Mouse (Mus musculus) stomach, postnatal 0 days (tissue): ENCODE data around the gene Thsd7b. TPM values are rescaled to one million over a fixed set of nuclear protein-coding genes. Genes with fewer than 3 reads are reported as not detected.

Experiments used
- ATAC-seq: fragments of 200-750 bp; cut with Nextera tagmentation; 2 replicates; pipeline ENCODE4 v1.8.0; 2017; ENCODE audit not compliant: low FRiP score, low TSS enrichment
- DNase-seq: peaks from one replicate; pipeline ENCODE4 v3.0.0-alpha.2; 2016; ENCODE audit warnings: low spot score
- H3K27ac ChIP-seq: fragments of 300-500 bp; sonication (generic); replicated peaks from 2 replicates; pipeline ENCODE4 v1.5.1; 2014; ENCODE audit warnings: mild to moderate bottlenecking, control low read depth
- H3K27me3 ChIP-seq: fragments of 300-500 bp; sonication (generic); 2 replicates; pipeline ENCODE4 v1.6.1; 2014; ENCODE audit warnings: low read length; ENCODE audit not compliant: control insufficient read depth, insufficient read depth
- H3K36me3 ChIP-seq: fragments of 300-500 bp; sonication (generic); 2 replicates; pipeline ENCODE4 v1.6.1; 2014; ENCODE audit warnings: low read length, mixed read lengths; ENCODE audit not compliant: control insufficient read depth, insufficient read depth
- H3K4me1 ChIP-seq: fragments of 300-500 bp; sonication (generic); replicated peaks from 2 replicates; pipeline ENCODE4 v1.6.1; 2014; ENCODE audit warnings: antibody characterized with exemption; ENCODE audit not compliant: control insufficient read depth, insufficient read depth
- H3K4me2 ChIP-seq: fragments of 300-500 bp; sonication (generic); replicated peaks from 2 replicates; pipeline ENCODE4 v1.6.1; 2014; ENCODE audit warnings: low read depth, mild to moderate bottlenecking, control low read depth, moderate library complexity
- H3K4me3 ChIP-seq: fragments of 300-500 bp; sonication (generic); 2 replicates; pipeline ENCODE4 v1.5.1; 2014; ENCODE audit warnings: low read depth, low read length, control low read depth
- H3K9ac ChIP-seq: fragments of 300-500 bp; sonication (generic); 2 replicates; pipeline ENCODE4 v1.6.1; 2014; ENCODE audit warnings: mild to moderate bottlenecking, low read length, control low read depth, mixed read lengths
- H3K9me3 ChIP-seq: fragments of 300-500 bp; sonication (generic); 2 replicates; pipeline ENCODE4 v1.6.1; 2016; ENCODE audit warnings: low read length; ENCODE audit not compliant: control insufficient read depth
- CTCF ChIP-seq: IDR thresholded peaks from 2 replicates; pipeline ENCODE4 v1.5.1; 2016; ENCODE audit warnings: antibody characterized with exemption, low read depth, mild to moderate bottlenecking, moderate library complexity
- EP300 ChIP-seq: optimal IDR thresholded peaks from 2 replicates; pipeline ENCODE3; 2016; ENCODE audit warnings: antibody characterized with exemption
- WGBS: fragments of 180-500 bp; shearing (Covaris S2); extraction: QIAGEN DNeasy Blood & Tissue Kit; methylation state at CpG from one replicate; pipeline ENCODE4 v1.1.7; 2014; 5-methylcytosine and 5-hydroxymethylcytosine counted together
- polyA plus RNA-seq: library from polyadenylated mRNA; unstranded; fragments of >200 nt; fragmentation: Nextera tagmentation; extraction: Ambion mirVana; gene quantifications from 2 replicates; pipeline ENCODE4 v1.2.1, GENCODE M21; 2015

Gene Thsd7b
- polyA plus RNA-seq, 1 experiment from 2014 or later: 0.53 TPM

DNA sequence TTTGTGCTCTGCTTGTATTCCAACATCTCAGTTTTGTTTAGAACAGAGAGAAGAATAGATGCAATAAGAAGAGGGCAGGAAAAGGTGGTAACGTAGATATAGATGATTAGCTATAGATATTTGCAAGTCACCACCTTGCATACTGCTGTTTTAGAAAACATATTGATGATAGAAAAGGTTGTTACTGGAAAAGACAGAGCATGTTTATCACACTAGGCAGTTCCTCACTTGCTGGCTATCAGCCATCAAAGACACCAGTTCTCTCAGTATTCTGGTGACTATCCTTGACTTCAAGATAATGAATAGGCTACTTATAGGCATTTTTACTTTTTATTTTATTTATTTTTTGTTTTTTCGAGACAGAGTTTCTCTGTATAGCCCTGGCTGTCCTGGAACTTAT lies 717.7 kb downstream of the Thsd7b start:
- no peaks in the 10 kb centered on the region for H3K36me3 ChIP-seq
- no peak overlapping the region for H3K9ac ChIP-seq
- no peak for TF ChIP-seq EP300
- TF ChIP-seq CTCF: no peak
- H3K4me1 ChIP-seq: no peaks in the 10 kb centered on the region
- ATAC-seq: no peak
- H3K27me3 ChIP-seq: no peaks in the 10 kb centered on the region
- no peak overlapping the region for H3K27ac ChIP-seq
- 62% methylated on average over 2 of the region's 2 CpGs for WGBS
- H3K9me3 ChIP-seq: no peaks in the 10 kb centered on the region
- DNase-seq: no peak
- no peak overlapping the region for H3K4me2 ChIP-seq
- no peak overlapping the region for H3K4me3 ChIP-seq

DNA sequence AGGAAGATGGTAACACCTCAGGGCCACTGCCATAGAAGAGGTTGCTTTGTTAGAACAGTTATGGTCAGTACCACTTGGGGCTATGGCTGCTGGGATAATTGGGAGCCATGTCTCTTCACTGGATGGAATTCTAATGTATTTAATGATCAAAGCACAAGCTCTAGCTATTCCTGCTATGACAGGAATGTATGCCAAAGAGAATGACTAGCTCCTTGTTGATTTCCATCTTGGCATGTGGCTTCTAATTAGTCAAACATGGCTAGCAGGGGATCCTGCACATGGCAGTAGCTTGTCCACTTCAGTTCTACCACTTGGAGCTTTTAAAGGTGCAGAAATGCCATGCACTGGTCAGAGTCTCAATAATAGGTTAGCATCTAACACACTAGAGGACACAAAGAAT lies 781.9 kb downstream of the Thsd7b start:
- DNase-seq (no peak), ATAC-seq (no peak)
- no peaks in the 10 kb centered on the region for H3K4me1 ChIP-seq
- H3K4me2 ChIP-seq: no peak overlapping the region
- H3K9me3 ChIP-seq: no peaks in the 10 kb centered on the region
- no peak overlapping the region for H3K9ac ChIP-seq
- H3K27ac ChIP-seq: no peak overlapping the region
- TF ChIP-seq CTCF (no peak), EP300 (no peak)
- H3K27me3 ChIP-seq: no peaks in the 10 kb centered on the region
- H3K36me3 ChIP-seq: no peaks in the 10 kb centered on the region
- no peak overlapping the region for H3K4me3 ChIP-seq

DNA sequence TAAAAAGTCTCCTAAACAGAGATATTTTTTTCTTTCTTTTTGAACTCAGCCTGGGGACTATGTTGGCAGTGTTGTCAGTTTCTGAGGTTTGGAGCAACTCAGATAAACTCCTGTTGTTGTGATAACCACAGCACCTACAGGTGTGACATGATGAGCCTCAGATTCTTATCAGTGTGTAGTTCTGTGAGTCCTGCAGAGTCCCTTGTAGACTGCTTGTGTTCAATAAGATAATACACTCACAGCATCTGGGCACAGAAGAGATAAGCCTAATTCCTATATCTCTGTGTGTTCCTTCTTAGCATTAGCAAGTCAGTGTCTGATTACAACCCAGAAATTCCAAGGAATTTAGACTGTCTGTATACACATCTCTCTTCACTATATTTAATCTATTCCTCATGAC lies 789.0 kb downstream of the Thsd7b start:
- TF ChIP-seq CTCF (no peak), EP300 (no peak)
- DNase-seq: no peak
- Histone ChIP-seq H3K36me3 (no peaks in the 10 kb centered on the region), H3K27ac (no peak overlapping the region), H3K4me3 (no peak overlapping the region), H3K27me3 (no peaks in the 10 kb centered on the region), H3K9ac (no peak overlapping the region), H3K9me3 (no peaks in the 10 kb centered on the region), H3K4me1 (no peaks in the 10 kb centered on the region), H3K4me2 (no peak overlapping the region)
- ATAC-seq: no peak

DNA sequence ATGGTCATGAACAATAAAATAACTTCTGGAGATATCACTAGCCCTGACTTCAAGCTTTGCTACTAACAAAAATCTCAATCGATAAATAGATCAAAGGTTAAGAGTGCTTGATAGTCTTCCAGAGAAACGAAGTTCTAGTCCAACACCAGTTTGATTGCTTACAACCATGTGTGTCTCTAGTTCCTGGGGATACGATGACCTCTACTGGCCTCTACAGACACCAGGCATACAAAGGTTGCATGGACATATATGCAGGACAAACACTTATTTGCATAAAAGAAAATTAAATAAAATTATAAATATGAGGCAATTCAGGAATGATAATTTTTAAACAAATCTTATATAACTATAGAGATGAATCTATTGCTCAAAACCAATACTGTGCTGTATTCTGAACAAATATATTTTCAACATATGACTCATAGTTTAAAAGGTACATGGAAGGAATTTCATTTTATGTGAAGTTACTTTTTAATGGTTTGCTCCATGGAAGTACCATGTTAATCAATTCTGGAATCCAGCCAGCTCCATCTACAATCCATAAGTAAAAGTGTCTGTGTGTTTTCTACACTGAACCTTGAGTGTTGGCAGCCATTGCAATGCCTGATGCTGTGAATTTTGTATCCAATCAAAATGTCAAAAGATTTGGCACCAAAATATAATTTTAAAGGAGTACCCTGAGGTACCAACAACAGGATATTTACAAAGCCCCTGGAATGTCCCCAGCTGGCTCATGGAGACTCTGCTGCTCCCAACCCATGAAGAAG lies 793.3 kb downstream of the Thsd7b start:
- H3K4me3 ChIP-seq: no peak overlapping the region
- DNase-seq (no peak), ATAC-seq (no peak)
- H3K9ac ChIP-seq: no peak overlapping the region
- no peak overlapping the region for H3K27ac ChIP-seq
- no peaks in the 10 kb centered on the region for H3K9me3 ChIP-seq
- no peaks in the 10 kb centered on the region for H3K36me3 ChIP-seq
- no peaks in the 10 kb centered on the region for H3K27me3 ChIP-seq
- 71% methylated on average over 3 of the region's 3 CpGs for WGBS
- TF ChIP-seq EP300 (no peak), CTCF (0 out of 2 replicates have a peak, but pooled peaks have one; percentile 10)
- no peaks in the 10 kb centered on the region for H3K4me1 ChIP-seq
- H3K4me2 ChIP-seq: no peak overlapping the region

DNA sequence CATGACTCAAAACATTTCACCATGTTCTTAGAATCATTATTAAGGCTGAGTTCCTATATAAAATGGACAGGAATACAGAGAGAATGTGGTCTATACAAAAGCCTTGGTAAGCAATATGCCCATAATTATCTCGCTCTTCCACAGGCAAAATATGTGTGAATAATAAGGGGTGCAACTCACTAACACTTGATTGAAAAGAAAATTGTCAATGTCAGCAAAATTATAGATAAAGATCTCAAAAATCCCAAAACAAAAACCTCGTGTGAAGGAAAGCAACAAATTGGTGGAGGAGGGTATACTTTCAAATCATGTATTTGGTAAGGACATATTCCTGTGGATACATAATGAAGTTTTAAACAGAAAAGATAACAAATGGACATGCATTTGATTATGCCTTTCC lies 810.7 kb downstream of the Thsd7b start:
- DNase-seq: no peak
- H3K36me3 ChIP-seq: no peaks in the 10 kb centered on the region
- H3K9ac ChIP-seq: no peak overlapping the region
- no peaks in the 10 kb centered on the region for H3K27me3 ChIP-seq
- TF ChIP-seq EP300: no peak
- no peak for TF ChIP-seq CTCF
- no peak overlapping the region for H3K4me2 ChIP-seq
- H3K4me3 ChIP-seq: no peak overlapping the region
- no peaks in the 10 kb centered on the region for H3K4me1 ChIP-seq
- WGBS: 72% methylated on average over 2 of the region's 2 CpGs
- H3K9me3 ChIP-seq: no peaks in the 10 kb centered on the region
- no peak overlapping the region for H3K27ac ChIP-seq
- ATAC-seq: no peak

DNA sequence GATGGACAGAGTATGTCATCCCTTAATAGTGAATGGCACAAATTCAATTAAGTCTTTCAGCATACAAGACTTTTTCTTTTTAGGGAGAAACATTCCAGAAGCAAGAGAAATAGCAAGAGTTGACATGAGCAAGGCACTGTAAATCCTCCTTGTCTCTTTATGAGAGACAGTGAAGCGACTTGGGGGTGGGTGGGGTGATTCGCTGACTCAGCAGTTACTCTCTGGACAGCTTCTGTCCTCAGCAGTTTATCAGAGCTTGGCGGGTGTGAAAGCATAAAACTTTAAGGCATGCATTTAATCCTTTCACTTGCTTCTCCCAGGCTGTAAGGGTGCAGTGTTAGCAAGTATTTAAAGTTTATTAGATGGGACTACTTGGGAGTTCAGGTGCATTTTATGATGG lies 812.1 kb downstream of the Thsd7b start:
- no peak for TF ChIP-seq CTCF
- TF ChIP-seq EP300: no peak
- ATAC-seq (no peak), DNase-seq (no peak)
- Histone ChIP-seq H3K4me3 (no peak overlapping the region), H3K4me1 (no peaks in the 10 kb centered on the region), H3K27me3 (no peaks in the 10 kb centered on the region), H3K36me3 (no peaks in the 10 kb centered on the region), H3K4me2 (no peak overlapping the region), H3K9me3 (no peaks in the 10 kb centered on the region), H3K9ac (no peak overlapping the region), H3K27ac (no peak overlapping the region)
- 42% methylated on average over 3 of the region's 3 CpGs for WGBS
